Mouse (Mus musculus) spleen, adult 2 months (tissue): ENCODE measurements at regions not wholly inside any gene's neighbourhood (a gene's known extent, or its start where the extent isn't known, plus 50 kb on each side); places are given as distances from the start of the nearest gene placed in this dataset.

Experiments
- CTCF ChIP-seq: fragments of 200-500 bp; IDR thresholded peaks from 2 replicates; pipeline ENCODE4 v1.5.1; 2011; ENCODE audit warnings: mild to moderate bottlenecking, inconsistent platforms; ENCODE audit not compliant: insufficient read depth, insufficient read length, insufficient replicate concordance; ENCODE audit errors: extremely low read depth
- POLR2A ChIP-seq: fragments of 200-500 bp; IDR thresholded peaks from 2 replicates; pipeline ENCODE4 v1.6.1; 2011; ENCODE audit warnings: low read depth, low read length, inconsistent platforms

- no peak for TF ChIP-seq CTCF
- TF ChIP-seq POLR2A: no peak
These were observed 144.6 kb upstream of the Serp2 start for GRCm38 (mm10) chr14:76701304-76701703.
